Mouse (Mus musculus) heart, postnatal 14 days (tissue): Measurements from ENCODE around the gene Rhob. TPM values are rescaled to one million over a fixed set of nuclear protein-coding genes. Genes with fewer than 3 reads are reported as not detected.

Experiments
- DNase-seq, 2 experiments: peaks; one replicate each; pipeline ENCODE4 v3.0.0; 2021 to 2022
- intact Hi-C: fragments of 180-260 bp; cut with DNase I; formaldehyde crosslinking; loops from one replicate; pipeline ENCODE4 v1.15.1; 2025
- long read RNA-seq, 2 experiments: library from polyadenylated mRNA; stranded (forward); transcript quantifications; one replicate each; pipeline ENCODE4 v2.0.0; 2021
- total RNA-seq, 2 experiments: library from RNA; stranded (reverse); gene quantifications; 2 replicates each; pipeline ENCODE4 v1.2.3; 2021

Gene Rhob
- total RNA-seq, result 100 to 1,000 TPM; 220 to 235 TPM
- long read RNA-seq, experiment 1, transcript Rhob-201 (1 exons, 2,349 nt), result major isoform, 58 of 58 reads
- long read RNA-seq, experiment 1, partial matches to known transcripts, result 0 of 58 reads
- long read RNA-seq, experiment 1, other reads (novel, unspliced or antisense), result 0 of 58 reads
- long read RNA-seq, experiment 2, transcript Rhob-201 (1 exons, 2,349 nt), result major isoform, 26 of 26 reads
- long read RNA-seq, experiment 2, partial matches to known transcripts, result 0 of 26 reads
- long read RNA-seq, experiment 2, other reads (novel, unspliced or antisense), result 0 of 26 reads

- peak; percentile 95 to 96 for DNase-seq
- intact Hi-C loops, result no loop called here
These were observed at the start of gene Rhob for GRCm38 (mm10) chr12:8499871-8500596. TSS of gene Rhob (minus strand) at chr12:8500009.

DNA sequence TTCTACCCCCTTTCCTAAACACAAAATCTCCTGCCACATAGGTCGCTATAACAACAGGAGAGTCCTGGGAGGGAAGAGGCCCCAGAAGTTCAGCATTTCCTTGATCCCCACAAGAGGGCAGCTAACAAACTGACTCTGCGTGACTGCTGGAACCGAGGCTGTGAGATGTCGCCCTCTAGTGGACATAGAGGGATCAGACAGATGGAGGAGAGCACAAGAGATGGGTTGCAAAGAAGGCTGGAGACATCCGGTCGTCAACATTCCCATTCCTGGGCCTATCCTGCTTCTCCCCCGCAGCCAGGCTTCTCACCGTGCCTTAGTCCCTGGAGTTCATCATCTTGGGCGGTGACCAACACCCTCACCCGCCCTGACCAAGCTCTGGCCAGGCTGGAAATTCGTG is 47.5 kb upstream of the Rhob start:
- peak; percentile 67 to 72 for DNase-seq
- intact Hi-C loops, result loop anchor here (2.0 kb wide), 3 partner anchors 25 to 229 kb away; no protein-coding TSS in a partner anchor

DNA sequence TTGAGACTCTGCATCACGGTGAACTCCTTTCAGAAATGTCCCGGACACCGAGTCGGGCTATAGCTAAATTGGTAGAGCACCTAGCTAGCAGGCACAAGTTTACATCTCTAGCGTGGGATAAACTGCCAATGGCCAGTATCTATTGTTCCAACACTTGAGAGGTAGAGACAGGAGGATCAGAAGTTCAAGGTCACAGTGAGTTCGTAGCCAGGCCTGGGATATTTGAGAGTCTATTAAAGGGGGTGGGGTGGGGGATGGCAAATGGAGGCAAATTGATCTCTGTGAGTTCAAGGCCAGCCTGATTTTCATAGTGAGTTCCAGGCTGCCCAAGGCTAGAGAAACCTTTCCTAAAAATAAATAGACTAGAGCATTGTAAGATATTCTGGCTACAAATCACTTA is 47.0 kb upstream of the Rhob start:
- intact Hi-C loops, result loop anchor here (2.0 kb wide), 3 partner anchors 24 to 228 kb away; no protein-coding TSS in a partner anchor
- DNase-seq, result no peak

GRCm38 (mm10) chr12:8545066-8545610 is 45.3 kb upstream of the Rhob start:
- intact Hi-C loops, result no loop called here
- DNase-seq, result no peak

- intact Hi-C loops, result no loop called here
- DNase-seq, result no peak
These were observed 42.6 kb upstream of the Rhob start for GRCm38 (mm10) chr12:8542371-8542770.

DNA sequence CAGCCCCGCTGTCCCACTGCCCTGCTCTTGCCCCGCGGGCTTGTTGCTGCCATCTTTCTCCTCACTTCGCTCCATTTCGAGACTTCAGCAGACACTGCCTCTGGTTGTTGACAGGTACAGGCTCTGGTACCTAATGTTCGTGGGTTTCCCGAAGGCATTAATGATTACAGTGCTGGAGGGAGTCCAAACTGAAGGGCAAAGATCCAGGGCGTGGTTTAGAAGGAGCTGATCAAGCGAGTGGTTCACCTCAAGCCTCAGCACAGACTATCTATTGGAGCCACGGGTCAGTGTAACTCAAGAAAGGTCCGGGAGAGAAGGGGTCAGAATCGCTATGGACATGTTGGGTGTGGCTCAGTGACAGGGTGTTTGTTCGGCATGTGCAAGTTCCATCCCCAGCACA is 39.7 kb upstream of the Rhob start:
- DNase-seq, result no peak
- intact Hi-C loops, result no loop called here

GRCm38 (mm10) chr12:8537291-8537690 is 37.5 kb upstream of the Rhob start:
- intact Hi-C loops, result no loop called here
- DNase-seq, result no peak

GRCm38 (mm10) chr12:8536221-8536965 is 36.6 kb upstream of the Rhob start:
- no peak for DNase-seq
- intact Hi-C loops, result no loop called here

GRCm38 (mm10) chr12:8535596-8535995 is 35.8 kb upstream of the Rhob start:
- no peak for DNase-seq
- intact Hi-C loops, result no loop called here

- no peak for DNase-seq
- intact Hi-C loops, result no loop called here
These were observed 35.1 kb upstream of the Rhob start for GRCm38 (mm10) chr12:8534915-8535314.

GRCm38 (mm10) chr12:8527770-8528169 is 28.0 kb upstream of the Rhob start:
- intact Hi-C loops, result no loop called here
- DNase-seq, result no peak

DNA sequence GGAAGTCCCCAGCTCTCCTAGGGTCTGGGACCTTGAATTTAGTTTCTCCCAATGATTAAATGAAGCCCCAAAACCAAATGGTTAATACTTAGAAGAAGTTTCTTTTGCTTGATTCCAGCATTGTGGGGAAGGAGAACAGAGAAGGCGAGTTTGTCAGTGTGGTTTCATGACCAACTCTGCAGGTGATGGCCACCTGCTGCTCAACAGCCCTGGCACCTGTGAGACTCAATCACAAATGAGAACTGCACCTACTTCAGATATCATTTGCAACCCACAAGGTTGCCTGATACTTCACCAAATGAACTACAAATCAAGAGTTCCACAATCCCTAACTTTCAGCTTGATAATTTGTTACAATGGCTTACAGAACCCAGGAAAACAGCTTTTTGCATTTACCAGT is 27.4 kb upstream of the Rhob start:
- no peak for DNase-seq
- intact Hi-C loops, result no loop called here

- DNase-seq, result no peak
- intact Hi-C loops, result no loop called here
These were observed 24.3 kb upstream of the Rhob start for GRCm38 (mm10) chr12:8524062-8524461.

DNA sequence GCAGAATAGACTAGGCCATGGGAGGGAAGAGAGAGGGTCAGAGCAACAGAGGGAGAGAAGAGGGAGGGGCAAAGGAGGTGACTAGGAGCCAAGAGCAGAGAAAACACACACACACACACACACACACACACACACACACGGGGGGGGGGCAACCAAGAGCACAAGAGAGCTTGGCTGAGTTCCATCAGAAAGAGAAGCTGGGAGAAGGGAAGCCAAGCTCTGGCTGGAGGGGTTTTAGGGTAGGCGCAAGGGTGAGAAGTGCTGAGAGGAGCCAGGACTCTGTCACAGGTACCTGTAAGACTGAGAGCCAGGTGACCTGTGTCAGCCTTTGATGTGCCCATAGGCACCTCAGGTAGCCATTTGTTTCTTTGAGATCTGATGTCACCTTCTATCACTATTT is 22.9 kb upstream of the Rhob start:
- intact Hi-C loops, result loop anchor here (2.0 kb wide), 1 partner anchor 24 kb away; no protein-coding TSS in a partner anchor
- no peak for DNase-seq

GRCm38 (mm10) chr12:8521375-8522047 is 21.7 kb upstream of the Rhob start:
- intact Hi-C loops, result loop anchor here (2.0 kb wide), 1 partner anchor 25 kb away; no protein-coding TSS in a partner anchor
- peak; percentile 79 to 83 for DNase-seq

DNA sequence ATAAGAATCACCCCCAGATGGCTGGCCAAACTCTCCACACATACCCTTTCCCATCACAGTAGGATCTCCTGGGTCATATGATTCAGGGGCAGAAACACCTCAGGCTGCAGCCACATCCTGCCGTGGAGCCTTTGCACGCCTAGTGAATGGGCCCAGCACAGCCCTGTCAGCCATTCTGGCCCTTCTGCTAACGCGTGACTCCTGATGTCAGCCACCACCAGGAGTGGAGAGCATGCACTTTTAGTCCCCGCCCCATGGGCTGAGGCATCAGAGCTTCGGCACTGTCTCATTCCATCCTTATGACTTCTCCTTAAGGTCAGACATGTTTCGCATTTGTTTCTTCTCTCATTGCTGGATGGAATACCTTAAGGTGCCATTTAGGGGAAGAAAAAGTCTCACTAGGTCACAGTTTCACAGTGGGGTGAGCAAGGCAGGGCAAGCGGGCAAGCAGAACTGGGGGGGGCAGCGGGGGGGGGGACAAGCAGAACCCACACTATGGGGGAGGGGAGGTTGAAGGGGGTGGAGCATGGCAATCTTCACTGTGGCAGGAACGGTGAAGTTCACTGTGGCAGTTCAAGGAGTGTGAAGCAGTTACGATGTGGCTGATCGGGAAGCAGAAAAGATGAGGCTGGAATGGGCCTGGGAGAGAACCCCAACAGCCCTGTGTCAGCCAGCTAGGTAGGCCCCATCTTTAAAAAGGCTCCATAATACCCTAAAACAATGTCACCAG is 19.8 kb upstream of the Rhob start:
- intact Hi-C loops, result loop anchor here (10.0 kb wide), 1 partner anchor 455 kb away; no protein-coding TSS in a partner anchor
- DNase-seq, result peak in 1 of 2 experiments; percentile 16

DNA sequence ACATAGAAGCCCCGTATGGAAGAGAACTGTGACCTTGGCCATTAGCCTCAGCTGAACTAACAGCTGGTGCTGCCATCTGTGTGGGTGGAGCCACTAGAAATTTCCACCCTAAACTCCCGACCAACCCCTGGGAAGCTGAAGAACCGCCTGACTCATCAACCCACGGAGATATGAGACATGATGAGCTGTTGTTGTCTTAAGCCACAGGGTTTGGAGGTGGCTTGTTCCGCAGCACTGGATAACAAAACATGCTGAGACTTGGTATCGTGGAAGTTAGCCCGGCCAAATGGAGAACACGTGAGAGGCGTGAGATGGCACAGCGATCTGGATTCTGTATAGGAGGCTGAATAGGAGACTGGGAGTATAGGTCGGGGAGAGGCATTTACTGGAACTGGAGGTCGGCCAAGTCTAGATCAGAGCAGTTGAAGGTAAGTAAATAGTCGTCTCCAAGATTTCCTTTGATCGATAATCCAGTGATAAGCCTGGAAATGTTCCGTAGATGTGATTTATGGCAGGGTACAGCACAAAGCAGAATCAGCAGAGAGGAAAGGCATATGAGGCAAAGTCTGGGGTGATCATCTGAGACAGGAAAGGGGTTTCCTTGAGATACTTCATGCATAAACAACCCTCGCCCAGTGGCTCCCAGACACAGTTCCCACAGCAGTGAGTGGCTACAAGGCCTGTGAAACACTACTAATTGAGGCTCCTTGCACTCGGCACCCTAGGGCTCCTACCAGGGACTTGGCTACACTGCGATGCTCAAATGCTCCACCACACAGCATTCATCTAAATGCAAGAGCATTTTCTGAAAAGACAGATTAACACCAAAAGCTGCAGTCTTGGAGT is 11.5 kb upstream of the Rhob start:
- intact Hi-C loops, result loop anchor here (2.0 to 10.0 kb wide), 2 partner anchors 36 to 446 kb away; no protein-coding TSS in a partner anchor
- DNase-seq, result no peak

DNA sequence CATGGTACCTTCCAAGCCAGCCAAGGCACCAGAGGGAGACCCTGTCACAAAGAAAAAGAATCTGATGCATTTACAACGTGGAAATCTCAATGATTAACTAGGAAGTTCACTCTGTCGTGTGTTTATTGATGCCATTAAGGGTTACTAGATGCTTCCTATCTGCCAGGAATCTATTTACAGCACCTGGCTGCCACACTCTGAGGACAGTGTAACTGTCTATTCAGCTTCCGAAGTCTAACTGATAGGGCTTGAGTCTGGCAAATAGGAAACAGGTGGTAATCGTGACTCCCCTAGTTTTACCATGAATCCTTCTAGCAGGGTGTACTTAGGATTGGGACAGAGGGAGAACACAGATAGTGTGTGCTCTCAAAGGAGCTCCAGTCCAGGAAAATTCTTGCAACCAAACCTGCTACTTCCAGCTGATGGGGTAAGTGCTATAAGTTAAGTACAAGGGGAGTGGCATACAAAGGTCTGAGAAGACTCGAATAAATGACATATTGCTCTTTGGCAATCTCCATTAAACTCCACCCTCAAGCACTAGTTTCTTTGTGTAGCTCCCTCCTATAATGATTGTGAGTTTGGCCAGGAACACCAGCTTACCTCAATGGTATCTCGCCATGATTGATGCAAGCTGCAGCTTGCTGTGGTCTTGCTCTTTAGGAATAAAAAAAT is 10.6 kb upstream of the Rhob start:
- no peak for DNase-seq
- intact Hi-C loops, result loop anchor here (2.0 to 10.0 kb wide), 2 partner anchors 36 to 446 kb away; no protein-coding TSS in a partner anchor
